Mouse (Mus musculus): ENCODE data around the gene Prdx2. TPM values are rescaled to one million over a fixed set of nuclear protein-coding genes. Genes with fewer than 3 reads are reported as not detected.

Prdx2 gene
- polyA plus RNA-seq, 1 experiment = 111 TPM

- Histone ChIP-seq H3K4me3 (replicated peaks) (peak overlapping the region; percentile 71), H3K4me1 (ENCODE audit: control insufficient read depth) (peaks cover 95% of the 10 kb centered on the region)
Measured at GRCm38 (mm10) chr8:84980622-84981358, 11.4 kb downstream of the Prdx2 start.

DNA sequence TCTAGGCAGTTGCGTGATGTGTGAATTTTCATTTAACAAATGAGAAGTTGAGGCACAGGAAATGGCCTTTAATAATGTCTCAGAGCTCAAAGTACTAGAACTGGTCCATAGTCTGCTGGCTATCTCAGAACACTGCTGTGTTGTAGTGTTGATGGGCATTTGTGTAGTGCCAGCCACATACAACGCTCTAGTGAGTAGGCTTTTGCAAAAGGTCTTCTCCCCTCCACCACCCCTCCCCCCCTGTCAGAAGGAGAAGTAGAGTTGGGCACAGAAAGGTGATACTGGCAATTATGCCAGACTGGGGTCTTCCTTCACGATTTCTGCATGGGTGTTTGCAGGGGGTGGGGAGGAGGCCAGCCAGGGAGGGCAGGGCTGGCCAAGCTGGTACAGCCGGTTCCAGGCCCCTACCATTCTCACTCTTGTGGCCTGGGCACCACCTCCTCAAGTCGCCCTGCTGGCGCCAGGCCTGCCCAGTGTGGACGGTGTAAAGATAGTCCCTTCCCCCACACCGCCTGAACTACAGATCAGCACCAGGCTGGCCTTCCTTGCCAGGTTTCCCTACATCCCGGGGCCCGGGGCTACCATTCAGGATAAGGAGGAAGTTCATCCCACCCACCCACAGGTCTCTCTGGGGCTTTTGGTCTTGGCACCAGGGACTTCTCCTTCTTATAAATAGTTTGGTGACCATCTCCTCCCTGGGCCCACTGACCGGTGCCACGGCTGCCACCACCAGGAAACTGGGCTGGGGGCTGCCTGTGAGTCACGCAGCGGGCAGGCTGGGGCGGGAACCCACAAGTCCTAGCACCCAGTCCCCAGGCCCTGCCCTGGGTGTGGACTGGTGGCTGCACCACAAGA is 12.5 kb downstream of the Prdx2 start:
- TF ChIP-seq GATA1 (IDR thresholded peaks at IDR 0.05; ENCODE audit: low read length) = no peak
- TF ChIP-seq TAL1 (IDR thresholded peaks at IDR 0.05; ENCODE audit: low read length) = no peak
- Histone ChIP-seq H3K9me3 (ENCODE audit: control insufficient read depth, low read length) (no peaks in the 10 kb centered on the region), H3K4me3 (replicated peaks) (no peak overlapping the region), H3K4me1 (ENCODE audit: control insufficient read depth) (peaks cover 95% of the 10 kb centered on the region), H3K36me3 (ENCODE audit: control insufficient read depth) (no peaks in the 10 kb centered on the region), H3K27me3 (ENCODE audit: control insufficient read depth) (peaks cover 16% of the 10 kb centered on the region)

More at GRCm38 (mm10) chr8:84980622-84981358, 11.4 kb downstream of the Prdx2 start:
- Histone ChIP-seq H3K9me3 (ENCODE audit: control insufficient read depth, low read length) (no peaks in the 10 kb centered on the region), H3K27me3 (ENCODE audit: control insufficient read depth) (peaks cover 16% of the 10 kb centered on the region), H3K36me3 (ENCODE audit: control insufficient read depth) (no peaks in the 10 kb centered on the region; the same call in 1 of the 2 replicates)
- no peak for TF ChIP-seq GATA1 (IDR thresholded peaks at IDR 0.05; ENCODE audit: low read length)
- no peak for TF ChIP-seq TAL1 (IDR thresholded peaks at IDR 0.05; ENCODE audit: low read length)

- Histone ChIP-seq H3K36me3 (ENCODE audit: control insufficient read depth) (no peaks in the 10 kb centered on the region), H3K4me3 (replicated peaks) (no peak overlapping the region)
- TF ChIP-seq GATA1 (IDR thresholded peaks at IDR 0.05; ENCODE audit: low read length) = no peak
- no peak for TF ChIP-seq TAL1 (IDR thresholded peaks at IDR 0.05; ENCODE audit: low read length)
Measured at GRCm38 (mm10) chr8:84982499-84983011, 13.2 kb downstream of the Prdx2 start.

GRCm38 (mm10) chr8:84984294-84985048 is 15.1 kb downstream of the Prdx2 start:
- TF ChIP-seq TAL1 (IDR thresholded peaks at IDR 0.05; ENCODE audit: low read length) (no peak), GATA1 (IDR thresholded peaks at IDR 0.05; ENCODE audit: low read length) (no peak)
- Histone ChIP-seq H3K9me3 (ENCODE audit: control insufficient read depth, low read length) (no peaks in the 10 kb centered on the region), H3K4me3 (replicated peaks) (peak overlapping the region; percentile 66), H3K36me3 (ENCODE audit: control insufficient read depth) (no peaks in the 10 kb centered on the region), H3K4me1 (ENCODE audit: control insufficient read depth) (peaks cover 86% of the 10 kb centered on the region), H3K27me3 (ENCODE audit: control insufficient read depth) (no peaks in the 10 kb centered on the region)

More at GRCm38 (mm10) chr8:84982499-84983011, 13.2 kb downstream of the Prdx2 start:
- peaks cover 12% of the 10 kb centered on the region for H3K27me3 ChIP-seq (ENCODE audit: control insufficient read depth)
- H3K9me3 ChIP-seq (ENCODE audit: control insufficient read depth, low read length) = no peaks in the 10 kb centered on the region
- peaks cover 91% of the 10 kb centered on the region for H3K4me1 ChIP-seq (ENCODE audit: control insufficient read depth)

DNA sequence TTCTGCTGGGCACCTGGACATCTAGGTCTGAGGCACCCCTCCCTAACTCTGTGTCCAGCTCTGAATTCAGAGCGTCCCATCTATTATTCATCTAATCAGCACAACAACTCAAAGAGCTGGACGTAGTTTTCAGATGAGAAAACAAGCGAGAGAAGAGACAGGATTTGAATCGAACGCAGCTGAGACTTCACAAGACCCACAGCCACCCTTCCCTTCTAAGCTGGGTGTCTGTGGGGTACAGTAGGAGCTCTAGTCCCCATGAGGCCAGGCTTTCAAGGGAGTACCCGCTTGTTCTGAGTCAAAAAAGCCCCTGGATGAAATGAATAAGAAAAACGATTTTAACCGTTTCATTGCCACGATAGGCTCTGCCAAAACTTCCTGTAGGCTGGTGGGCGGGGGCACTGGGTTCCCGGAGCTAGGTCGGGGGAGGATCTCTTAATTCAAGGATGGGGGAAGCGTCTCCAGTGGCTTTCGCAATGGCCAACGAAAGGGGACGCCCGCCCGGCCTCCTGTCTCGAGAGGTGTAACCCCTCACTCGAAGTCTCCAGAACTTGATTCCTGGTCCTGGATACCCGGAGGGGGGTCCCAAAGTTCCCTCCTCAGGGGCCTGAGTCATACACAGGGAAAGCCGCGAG is 15.8 kb downstream of the Prdx2 start:
- Histone ChIP-seq H3K4me3 (replicated peaks) (peak overlapping the region; percentile 66), H3K9me3 (ENCODE audit: control insufficient read depth, low read length) (no peaks in the 10 kb centered on the region), H3K36me3 (ENCODE audit: control insufficient read depth) (no peaks in the 10 kb centered on the region), H3K4me1 (ENCODE audit: control insufficient read depth) (peaks cover 86% of the 10 kb centered on the region), H3K27me3 (ENCODE audit: control insufficient read depth) (no peaks in the 10 kb centered on the region)
- TF ChIP-seq TAL1 (IDR thresholded peaks at IDR 0.05; ENCODE audit: low read length) = no peak
- TF ChIP-seq GATA1 (IDR thresholded peaks at IDR 0.05; ENCODE audit: low read length) = no peak

DNA sequence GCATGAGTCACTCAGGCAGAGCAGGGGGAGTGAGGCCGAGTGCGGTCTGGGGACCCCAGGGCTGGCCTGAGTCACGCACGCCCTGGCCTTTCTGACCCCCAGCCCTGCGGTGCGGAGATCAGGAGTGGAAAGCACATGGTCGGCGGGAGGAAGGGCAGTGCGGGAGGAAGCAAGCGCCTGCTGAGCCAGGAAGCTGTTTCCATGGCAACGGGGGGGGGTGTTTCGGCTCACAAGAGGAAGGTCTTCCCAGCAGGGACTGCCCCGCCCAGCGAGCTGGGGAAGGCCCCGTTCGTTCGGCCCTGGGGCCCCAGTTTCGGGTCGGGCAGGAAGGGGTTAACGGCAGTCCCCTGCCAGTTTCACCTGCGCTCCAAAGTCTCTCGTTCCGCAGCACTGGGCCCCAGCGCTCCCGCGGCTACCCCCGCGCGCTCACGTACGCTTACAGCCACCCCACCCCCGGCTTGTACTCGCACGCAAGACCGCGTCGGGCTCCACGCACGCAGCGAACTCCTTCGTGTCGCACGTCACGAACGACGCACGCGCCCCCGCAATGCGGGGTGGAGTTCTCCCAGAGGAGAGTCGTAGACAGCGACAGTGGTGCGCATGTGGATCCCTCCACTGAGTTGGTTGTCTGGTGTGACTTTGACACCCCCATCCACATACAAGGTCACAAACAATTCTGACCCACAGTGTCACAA is 16.4 kb downstream of the Prdx2 start:
- Histone ChIP-seq H3K4me1 (ENCODE audit: control insufficient read depth) (peaks cover 85% of the 10 kb centered on the region), H3K9me3 (ENCODE audit: control insufficient read depth, low read length) (no peaks in the 10 kb centered on the region), H3K27me3 (ENCODE audit: control insufficient read depth) (no peaks in the 10 kb centered on the region), H3K4me3 (replicated peaks) (peak overlapping the region; percentile 66), H3K36me3 (ENCODE audit: control insufficient read depth) (no peaks in the 10 kb centered on the region)
- no peak for TF ChIP-seq TAL1 (IDR thresholded peaks at IDR 0.05; ENCODE audit: low read length)

GRCm38 (mm10) chr8:84986379-84986945 is 17.1 kb downstream of the Prdx2 start:
- peaks cover 86% of the 10 kb centered on the region for H3K4me1 ChIP-seq (ENCODE audit: control insufficient read depth)
- H3K4me3 ChIP-seq (replicated peaks) = peak overlapping the region; percentile 66
- no peaks in the 10 kb centered on the region for H3K9me3 ChIP-seq (ENCODE audit: control insufficient read depth, low read length)
- no peaks in the 10 kb centered on the region for H3K27me3 ChIP-seq (ENCODE audit: control insufficient read depth)
- no peak for TF ChIP-seq GATA1 (IDR thresholded peaks at IDR 0.05; ENCODE audit: low read length)
- TF ChIP-seq TAL1 (IDR thresholded peaks at IDR 0.05; ENCODE audit: low read length) = no peak
- H3K36me3 ChIP-seq (ENCODE audit: control insufficient read depth) = no peaks in the 10 kb centered on the region

Data from erythroblast, embryonic 14.5 days (primary cell).